Mouse (Mus musculus) MEL (cell line): ENCODE data around the gene Atp8b4. TPM values are rescaled to one million over a fixed set of nuclear protein-coding genes. Genes with fewer than 3 reads are reported as not detected.

Experiments used
- DNase-seq: peaks from one replicate; pipeline ENCODE4 v3.0.0; 2011; ENCODE audit warnings: low read depth, low spot score
- H3K27ac ChIP-seq: 2 replicates; pipeline ENCODE4 v1.5.1; 2012; ENCODE audit warnings: low read depth, mild to moderate bottlenecking, control low read depth, low read length, moderate library complexity; ENCODE audit not compliant: control insufficient read depth
- H3K27me3 ChIP-seq, 2 experiments: fragments of 150-350 bp in 1 of 2; sonication (generic) in 1 of 2; 2 replicates each; pipeline ENCODE4 v1.6.1; 2012; ENCODE audit warnings: low read length in 2 of 2, mild to moderate bottlenecking in 2 of 2, improper control_type of control experiment in 1 of 2, moderate library complexity in 1 of 2; ENCODE audit not compliant: insufficient read depth in 2 of 2, control insufficient read depth in 1 of 2
- H3K36me3 ChIP-seq, 2 experiments: 2 replicates each; pipeline ENCODE4 v1.6.1; 2012 to 2014; ENCODE audit warnings: low read length in 2 of 2, improper control_type of control experiment in 1 of 2, inconsistent platforms in 1 of 2, mild to moderate bottlenecking in 1 of 2; ENCODE audit not compliant: insufficient read depth in 2 of 2, control insufficient read depth in 1 of 2
- H3K4me1 ChIP-seq, 2 experiments: fragments of 150-350 bp in 1 of 2; sonication (generic) in 1 of 2; 2 replicates each; pipeline ENCODE4 v1.6.1; 2012; ENCODE audit warnings: low read length in 2 of 2, improper control_type of control experiment in 1 of 2, mild to moderate bottlenecking in 1 of 2; ENCODE audit not compliant: insufficient read depth in 2 of 2, control insufficient read depth in 1 of 2
- H3K4me3 ChIP-seq, 2 experiments: fragments of 150-350 bp in 1 of 2; sonication (generic) in 1 of 2; 2 replicates each; pipeline ENCODE4 v1.5.1; 2012; ENCODE audit warnings: low read depth in 2 of 2, low read length in 2 of 2, mild to moderate bottlenecking in 2 of 2, moderate library complexity in 2 of 2, control low read depth in 1 of 2, improper control_type of control experiment in 1 of 2; ENCODE audit not compliant: control insufficient read depth in 1 of 2, insufficient read depth in 1 of 2
- H3K79me2 ChIP-seq: 2 replicates; pipeline ENCODE4 v1.6.1; 2012; ENCODE audit warnings: mild to moderate bottlenecking, low read length, moderate library complexity; ENCODE audit not compliant: control insufficient read depth, poor library complexity, insufficient read depth
- H3K9ac ChIP-seq: 2 replicates; pipeline ENCODE4 v1.6.1; 2012; ENCODE audit warnings: low read depth, mild to moderate bottlenecking, control low read depth, low read length, moderate library complexity; ENCODE audit not compliant: control insufficient read depth, poor library complexity, severe bottlenecking
- H3K9me3 ChIP-seq: fragments of 150-350 bp; sonication (generic); replicated peaks from 2 replicates; pipeline ENCODE4 v1.6.1; 2012; ENCODE audit warnings: mild to moderate bottlenecking, low read length, improper control_type of control experiment, moderate library complexity; ENCODE audit not compliant: insufficient read depth
- BHLHE40 ChIP-seq: IDR thresholded peaks from 2 replicates; pipeline ENCODE4 v1.6.1; 2012; ENCODE audit warnings: low read depth, mild to moderate bottlenecking, inconsistent platforms, low read length, improper control_type of control experiment, borderline replicate concordance
- CHD1 ChIP-seq: IDR thresholded peaks from 2 replicates; pipeline ENCODE4 v1.6.1; 2012; ENCODE audit warnings: low read depth, mild to moderate bottlenecking, inconsistent platforms, low read length, improper control_type of control experiment
- CHD2 ChIP-seq: IDR thresholded peaks from 2 replicates; pipeline ENCODE4 v1.6.1; 2011; ENCODE audit warnings: low read length, improper control_type of control experiment
- CTCF ChIP-seq, 3 experiments: IDR thresholded peaks in 2 of 3; conservative IDR thresholded peaks in 1 of 3; 2 replicates each; pipeline ENCODE4 v1.5.1; 2011 to 2012; ENCODE audit warnings: low read length in 3 of 3, low read depth in 2 of 3, mild to moderate bottlenecking in 2 of 3, improper control_type of control experiment in 1 of 3, inconsistent platforms in 1 of 3, mixed read lengths in 1 of 3, moderate library complexity in 1 of 3; ENCODE audit not compliant: control insufficient read depth in 1 of 3, insufficient read depth in 1 of 3, poor library complexity in 1 of 3, severe bottlenecking in 1 of 3
- ELF1 ChIP-seq: IDR thresholded peaks from 2 replicates; pipeline ENCODE4 v1.6.1; 2014; ENCODE audit warnings: low read depth, mild to moderate bottlenecking, inconsistent platforms, low read length, improper control_type of control experiment, moderate library complexity
- ETS1 ChIP-seq: IDR thresholded peaks from 2 replicates; pipeline ENCODE4 v1.6.1; 2012; ENCODE audit warnings: low read depth, mild to moderate bottlenecking, inconsistent platforms, low read length, improper control_type of control experiment, moderate library complexity
- GABPA ChIP-seq: IDR thresholded peaks from 2 replicates; pipeline ENCODE4 v1.6.1; 2012; ENCODE audit warnings: low read depth, mild to moderate bottlenecking, inconsistent platforms, low read length, improper control_type of control experiment, moderate library complexity
- KAT2A ChIP-seq: conservative IDR thresholded peaks from 2 replicates; pipeline ENCODE4 v1.6.1; 2012; ENCODE audit warnings: low read depth, low read length, improper control_type of control experiment, inconsistent platforms
- MAFK ChIP-seq: IDR thresholded peaks from 2 replicates; pipeline ENCODE4 v1.6.1; 2011; ENCODE audit warnings: low read depth, mild to moderate bottlenecking, low read length, improper control_type of control experiment, borderline replicate concordance
- MAZ ChIP-seq: IDR thresholded peaks from 2 replicates; pipeline ENCODE4 v1.6.1; 2012; ENCODE audit warnings: low read depth, mild to moderate bottlenecking, inconsistent platforms, low read length, improper control_type of control experiment
- MEF2A ChIP-seq: IDR thresholded peaks from 2 replicates; pipeline ENCODE4 v1.6.1; 2014; ENCODE audit warnings: low read depth, mild to moderate bottlenecking, inconsistent platforms, low read length, improper control_type of control experiment; ENCODE audit not compliant: poor library complexity, insufficient replicate concordance, severe bottlenecking; ENCODE audit errors: extremely low read depth
- MYB ChIP-seq: IDR thresholded peaks from 2 replicates; pipeline ENCODE4 v1.6.1; 2011; ENCODE audit warnings: mild to moderate bottlenecking, low read depth, low read length, improper control_type of control experiment
- MYC ChIP-seq: IDR thresholded peaks from 2 replicates; pipeline ENCODE4 v1.6.1; 2011; ENCODE audit warnings: low read depth, mild to moderate bottlenecking, low read length, improper control_type of control experiment, moderate library complexity
- NELFE ChIP-seq: IDR thresholded peaks from 2 replicates; pipeline ENCODE4 v1.6.1; 2011; ENCODE audit warnings: low read depth, low read length, improper control_type of control experiment
- NRF1 ChIP-seq: IDR thresholded peaks from 2 replicates; pipeline ENCODE4 v1.6.1; 2014; ENCODE audit warnings: low read depth, mild to moderate bottlenecking, inconsistent platforms, low read length, improper control_type of control experiment, moderate library complexity; ENCODE audit not compliant: poor library complexity, insufficient read depth, severe bottlenecking
- POLR2AphosphoS5 ChIP-seq: IDR thresholded peaks from 2 replicates; pipeline ENCODE4 v1.6.1; 2012; ENCODE audit warnings: low read depth, borderline replicate concordance, mild to moderate bottlenecking, inconsistent platforms, low read length, moderate library complexity, mixed read lengths
- RAD21 ChIP-seq: IDR thresholded peaks from 2 replicates; pipeline ENCODE4 v1.6.1; 2011; ENCODE audit warnings: mild to moderate bottlenecking, low read depth, low read length, improper control_type of control experiment
- RCOR1 ChIP-seq: IDR thresholded peaks from 2 replicates; pipeline ENCODE4 v1.6.1; 2012; ENCODE audit warnings: low read depth, mild to moderate bottlenecking, inconsistent platforms, low read length, improper control_type of control experiment
- SIN3A ChIP-seq: IDR thresholded peaks from 2 replicates; pipeline ENCODE4 v1.6.1; 2012; ENCODE audit warnings: low read length, improper control_type of control experiment, inconsistent platforms
- TAL1 ChIP-seq: IDR thresholded peaks from 2 replicates; pipeline ENCODE4 v1.6.1; 2012; ENCODE audit warnings: mild to moderate bottlenecking, inconsistent platforms, low read length, moderate library complexity, mixed read lengths
- TCF12 ChIP-seq: IDR thresholded peaks from 2 replicates; pipeline ENCODE4 v1.6.1; 2014; ENCODE audit warnings: low read depth, mild to moderate bottlenecking, inconsistent platforms, low read length, improper control_type of control experiment, moderate library complexity
- UBTF ChIP-seq: IDR thresholded peaks from 2 replicates; pipeline ENCODE4 v1.6.1; 2012; ENCODE audit warnings: low read depth, mild to moderate bottlenecking, inconsistent platforms, low read length, improper control_type of control experiment, moderate library complexity, borderline replicate concordance; ENCODE audit not compliant: insufficient read depth
- USF1 ChIP-seq: IDR thresholded peaks from 2 replicates; pipeline ENCODE4 v1.6.1; 2014; ENCODE audit warnings: low read depth, mild to moderate bottlenecking, inconsistent platforms, low read length, improper control_type of control experiment, moderate library complexity
- USF2 ChIP-seq, 2 experiments: IDR thresholded peaks; 2 replicates each; pipeline ENCODE4 v1.6.1; 2011 to 2012; ENCODE audit warnings: improper control_type of control experiment in 2 of 2, low read length in 2 of 2, borderline replicate concordance in 1 of 2, inconsistent platforms in 1 of 2, low read depth in 1 of 2, mild to moderate bottlenecking in 1 of 2; ENCODE audit not compliant: insufficient read depth in 1 of 2
- ZKSCAN1 ChIP-seq: IDR thresholded peaks from 2 replicates; pipeline ENCODE4 v1.6.1; 2012; ENCODE audit warnings: low read depth, mild to moderate bottlenecking, inconsistent platforms, low read length, improper control_type of control experiment, moderate library complexity
- ZNF384 ChIP-seq: IDR thresholded peaks from 2 replicates; pipeline ENCODE4 v1.6.1; 2012; ENCODE audit warnings: low read depth, mild to moderate bottlenecking, inconsistent platforms, low read length, improper control_type of control experiment
- polyA plus RNA-seq, 2 experiments: library from polyadenylated mRNA; stranded (reverse) in 1 of 2; unstranded in 1 of 2; fragments of >175 nt in 1 of 2; fragments of >200 nt in 1 of 2; gene quantifications; 2 replicates each; pipeline versions ENCODE4 v1.2.1 to v1.2.4; 2012; ENCODE audit warnings: low replicate concordance in 2 of 2, low read depth in 1 of 2; ENCODE audit not compliant: insufficient read length in 2 of 2, insufficient read depth in 1 of 2, missing spikeins in 1 of 2
- total RNA-seq: library from RNA; depleted of rRNA; stranded (reverse); fragments of 300-350 nt; gene quantifications from 2 replicates; pipeline ENCODE4 v1.2.3, GENCODE M21; 2012

The Atp8b4 gene
- total and polyA plus RNA-seq, 3 experiments, result not detected

GRCm38 (mm10) chr2:126371634-126372033, 128.8 kb downstream of the Atp8b4 start:
- no peaks in the 10 kb centered on the region for H3K9me3 ChIP-seq
- peaks cover 0 to 2% of the 10 kb centered on the region in 2 experiments; a peak in 1 of 4 replicates for H3K27me3 ChIP-seq
- H3K4me3 ChIP-seq, result no peak overlapping the region
- H3K27ac ChIP-seq, result no peak overlapping the region
- no peak for TF ChIP-seq MYC
- TF ChIP-seq RAD21, result no peak
- no peak for TF ChIP-seq ETS1
- no peak for TF ChIP-seq MAZ
- no peak for TF ChIP-seq CTCF (IDR thresholded peaks at IDR 0.05 in 2 of 3, conservative IDR thresholded peaks at IDR 0.05 in 1 of 3; ENCODE audit: control insufficient read depth in 1 of 3, insufficient read depth in 1 of 3, low read depth in 2 of 3, low read length in 3 of 3, poor library complexity in 1 of 3, severe bottlenecking in 1 of 3)
- no peak for TF ChIP-seq MEF2A
- no peak for TF ChIP-seq ZNF384
- no peak for TF ChIP-seq POLR2AphosphoS5
- TF ChIP-seq NRF1, result no peak
- no peak for TF ChIP-seq BHLHE40
- TF ChIP-seq MYB, result no peak
- TF ChIP-seq MAFK, result no peak
- no peak for TF ChIP-seq ELF1
- TF ChIP-seq USF2 (IDR thresholded peaks at IDR 0.05; ENCODE audit: borderline replicate concordance in 1 of 2, insufficient read depth in 1 of 2, low read depth in 1 of 2, low read length in 2 of 2), result no peak
- TF ChIP-seq NELFE, result no peak
- TF ChIP-seq RCOR1, result no peak
- TF ChIP-seq USF1, result no peak
- H3K4me1 ChIP-seq, result 0 out of 4 replicates have a peak, but pooled peaks cover 0 to 3% of the 10 kb centered on the region in 2 experiments
- DNase-seq, result no peak
- H3K79me2 ChIP-seq, result no peaks in the 10 kb centered on the region
- no peak overlapping the region for H3K9ac ChIP-seq
- H3K36me3 ChIP-seq, result peaks cover 0 to 2% of the 10 kb centered on the region in 2 experiments; a peak in 2 of 4 replicates

DNA sequence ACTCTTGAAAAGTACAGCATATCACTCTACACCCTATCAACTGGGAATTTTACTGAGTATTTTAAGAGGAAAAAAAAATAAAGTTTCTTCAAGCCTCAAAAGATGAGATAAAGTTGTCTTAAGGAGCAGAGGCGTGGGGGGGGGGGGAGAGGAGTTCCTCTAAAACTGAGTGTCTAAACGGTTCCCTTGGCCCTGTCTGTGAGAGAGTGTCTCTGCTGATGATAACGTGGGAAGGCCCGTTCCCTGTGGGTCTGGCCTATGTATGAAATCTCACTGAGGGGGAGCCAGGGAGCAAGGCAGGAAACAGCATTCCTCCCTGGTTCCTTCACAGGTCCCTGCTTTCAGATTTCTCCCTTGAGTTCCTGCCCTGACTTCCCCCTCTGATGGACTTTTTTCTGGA, 130.7 kb downstream of the Atp8b4 start:
- Histone ChIP-seq H3K9me3 (no peaks in the 10 kb centered on the region), H3K27ac (no peak overlapping the region), H3K36me3 (peaks cover 0 to 3% of the 10 kb centered on the region in 2 experiments; a peak in 2 of 4 replicates), H3K4me3 (no peak overlapping the region), H3K79me2 (no peaks in the 10 kb centered on the region), H3K4me1 (0 out of 4 replicates have a peak, but pooled peaks cover 0 to 3% of the 10 kb centered on the region in 2 experiments), H3K9ac (no peak overlapping the region), H3K27me3 (no peaks in the 10 kb centered on the region)
- DNase-seq, result peak; percentile 33
- TF ChIP-seq ZKSCAN1 (no peak), KAT2A (no peak), SIN3A (no peak), TAL1 (no peak), MYB (no peak), UBTF (no peak), CHD1 (no peak), MAZ (no peak), NELFE (no peak), CHD2 (no peak), MEF2A (no peak), NRF1 (no peak), USF1 (no peak), ETS1 (no peak), TCF12 (no peak), GABPA (no peak)
